Mouse (Mus musculus) stomach, postnatal 0 days (tissue): ENCODE results near the gene Nfib.

Experiments used
- CTCF ChIP-seq: IDR thresholded peaks from 2 replicates; pipeline ENCODE4 v1.5.1; 2016; ENCODE audit warnings: antibody characterized with exemption, low read depth, mild to moderate bottlenecking, moderate library complexity
- EP300 ChIP-seq: optimal IDR thresholded peaks from 2 replicates; pipeline ENCODE3; 2016; ENCODE audit warnings: antibody characterized with exemption

DNA sequence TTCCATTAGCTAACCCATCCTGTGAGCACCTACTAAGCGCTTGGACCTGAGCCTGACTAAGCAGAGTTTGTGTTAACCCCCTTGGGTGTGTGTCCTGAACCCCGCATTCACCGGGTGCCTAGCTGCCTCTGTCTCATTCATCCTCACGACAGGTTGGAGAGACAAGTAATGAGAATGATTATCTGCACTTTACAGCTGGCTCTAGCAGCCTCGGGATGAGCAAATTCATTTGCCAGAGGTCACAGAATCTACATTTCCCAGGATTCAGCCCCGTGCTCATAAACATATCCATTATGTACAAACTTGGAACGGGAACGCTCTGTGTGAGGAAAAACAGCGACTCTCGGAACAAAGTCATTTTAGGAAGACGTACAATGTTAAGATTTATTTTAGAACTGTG lies 6.0 kb downstream of the Nfib start:
- TF ChIP-seq CTCF (no peak), EP300 (no peak)
